Mouse (Mus musculus) neural tube, embryonic 10.5 days (tissue): ENCODE data around the gene Rnf214.
"Not testable (repeated sequence)": the region's sequence is repeated elsewhere in the genome, so short reads cannot be mapped to it uniquely, and the experiment has no call there.

Experiments
- DNase-seq: peaks from one replicate; pipeline ENCODE4 v3.0.0-alpha.2; 2017; ENCODE audit warnings: low spot score; ENCODE audit errors: extremely low spot score

Rnf214 gene

GRCm38 (mm10) chr9:45850528-45851155 lies 56.1 kb downstream of the Rnf214 start:
- DNase-seq, result no peak

DNA sequence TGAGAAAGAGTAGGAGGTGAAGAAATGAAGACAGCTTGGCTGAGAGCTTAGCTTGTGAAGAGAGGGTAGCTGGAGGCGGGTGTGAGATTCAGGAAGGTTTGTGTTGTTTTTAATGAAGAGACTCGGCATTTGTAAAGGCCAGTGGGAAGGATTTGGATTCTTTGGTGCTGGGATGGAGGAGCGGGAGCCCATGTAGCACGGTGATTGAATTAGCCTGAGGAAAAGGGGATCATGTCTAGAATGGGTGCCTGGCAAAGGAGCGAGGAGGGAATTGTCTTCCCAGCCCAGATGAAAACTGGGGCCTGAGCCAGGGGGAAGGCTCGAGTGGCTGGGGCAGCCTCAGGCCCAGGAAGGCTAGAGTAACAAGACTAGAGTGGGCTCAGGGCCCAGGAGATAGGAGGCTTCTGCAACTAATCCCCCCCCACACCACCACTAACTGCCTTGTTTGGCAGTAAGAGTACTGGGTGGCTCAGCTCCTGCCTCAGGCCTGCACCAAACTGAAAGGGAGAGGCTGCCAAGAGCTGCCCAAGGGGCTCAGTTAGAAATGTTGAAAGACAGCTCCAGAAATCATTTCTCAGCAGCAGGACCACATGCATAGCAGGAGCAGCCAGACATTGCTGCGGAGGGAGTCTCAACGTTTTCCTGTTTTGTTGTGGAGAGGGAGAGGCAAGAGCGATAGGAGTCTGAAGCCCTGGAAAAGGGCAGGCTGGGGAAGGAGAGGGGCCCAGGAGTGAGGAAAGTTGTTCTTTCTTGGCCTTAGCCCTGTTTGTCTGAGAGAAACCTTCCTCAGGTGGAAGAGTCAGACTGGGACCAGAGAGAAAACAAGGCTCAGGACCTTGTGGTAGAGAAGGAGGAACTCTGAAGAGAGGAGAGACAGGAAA lies 56.9 kb downstream of the Rnf214 start:
- DNase-seq, result no peak

GRCm38 (mm10) chr9:45846891-45847460 lies 59.7 kb downstream of the Rnf214 start:
- DNase-seq, result no peak

- not testable (repeated sequence) for DNase-seq
Measured at GRCm38 (mm10) chr9:45846176-45846575, 60.5 kb downstream of the Rnf214 start.

DNA sequence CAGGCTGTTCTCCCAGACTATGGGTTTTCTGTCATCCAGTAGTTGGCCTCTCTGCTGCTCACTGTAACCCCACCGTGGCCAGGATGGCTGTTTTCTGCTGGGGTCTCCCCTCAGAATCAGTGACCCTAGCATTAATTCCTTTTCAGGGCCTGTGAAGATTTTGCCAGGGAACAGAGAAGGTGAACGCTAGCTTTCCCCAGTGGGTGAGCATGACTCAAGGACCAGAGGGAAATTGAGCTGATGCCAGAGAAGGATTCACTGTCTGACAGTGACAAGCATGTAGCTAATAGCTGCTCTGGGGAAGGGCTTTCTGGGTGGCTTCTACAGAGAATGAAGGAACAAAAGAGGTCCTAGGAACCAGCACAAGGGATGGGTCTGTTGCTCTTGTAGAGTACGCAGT lies 61.2 kb downstream of the Rnf214 start:
- no peak for DNase-seq

DNA sequence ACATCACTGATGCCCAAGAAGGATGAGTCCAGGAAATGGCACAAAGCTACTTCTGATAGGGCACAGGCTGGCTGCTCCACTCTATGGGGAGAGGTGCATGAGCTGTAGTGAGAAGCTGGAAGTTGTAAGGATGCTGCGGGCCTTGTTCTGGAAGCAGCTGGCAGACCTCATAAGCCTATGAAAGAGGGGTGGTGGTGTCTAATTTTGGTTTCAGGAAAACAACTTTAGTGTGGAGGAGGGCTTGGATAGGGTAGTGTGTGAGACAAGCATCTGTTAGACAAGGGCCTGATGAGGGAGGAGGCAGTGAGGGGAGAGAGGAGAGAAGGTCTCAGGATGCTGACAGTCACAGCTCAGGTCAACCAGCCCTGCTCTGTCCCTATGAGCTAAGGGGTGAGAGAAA lies 62.9 kb downstream of the Rnf214 start:
- no peak for DNase-seq

DNA sequence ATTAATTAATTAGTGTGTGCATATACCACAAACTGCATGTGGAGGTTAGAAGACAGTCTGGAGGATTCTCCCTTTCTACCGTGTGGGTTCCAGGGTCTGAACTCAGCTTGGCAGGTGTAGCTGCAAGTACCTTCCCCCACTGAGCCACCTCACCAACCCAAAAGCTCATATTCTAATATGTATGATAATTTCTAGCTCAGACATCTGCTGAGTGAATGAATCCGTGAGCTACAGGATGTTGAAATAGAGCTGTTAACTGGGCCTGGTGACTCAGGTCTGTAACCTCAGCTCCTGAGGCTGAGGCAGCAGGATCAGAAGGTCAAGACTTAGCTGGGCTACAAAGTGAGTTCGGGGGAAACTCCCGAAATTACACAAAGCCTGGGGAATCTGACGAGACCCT lies 63.7 kb downstream of the Rnf214 start:
- no peak for DNase-seq

DNA sequence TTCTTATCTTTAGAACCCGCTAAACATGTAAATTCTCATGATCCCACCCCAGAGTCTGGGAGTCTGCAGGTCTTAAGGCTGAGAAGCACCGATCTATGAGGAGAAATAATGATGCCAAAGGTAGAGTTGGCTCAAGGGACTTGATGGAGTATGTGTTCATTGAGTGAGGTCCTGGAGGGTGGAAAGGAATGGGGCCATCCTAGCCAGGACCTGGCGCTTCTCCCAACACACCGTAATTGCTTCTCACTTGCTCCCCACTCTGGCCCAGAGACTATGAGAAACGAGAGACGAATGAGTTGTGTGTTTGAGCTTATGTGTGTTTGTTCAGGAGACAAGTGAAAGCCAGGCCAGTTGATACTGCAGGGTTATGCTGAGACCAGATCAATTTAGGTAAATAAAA lies 65.3 kb downstream of the Rnf214 start:
- DNase-seq, result no peak

DNA sequence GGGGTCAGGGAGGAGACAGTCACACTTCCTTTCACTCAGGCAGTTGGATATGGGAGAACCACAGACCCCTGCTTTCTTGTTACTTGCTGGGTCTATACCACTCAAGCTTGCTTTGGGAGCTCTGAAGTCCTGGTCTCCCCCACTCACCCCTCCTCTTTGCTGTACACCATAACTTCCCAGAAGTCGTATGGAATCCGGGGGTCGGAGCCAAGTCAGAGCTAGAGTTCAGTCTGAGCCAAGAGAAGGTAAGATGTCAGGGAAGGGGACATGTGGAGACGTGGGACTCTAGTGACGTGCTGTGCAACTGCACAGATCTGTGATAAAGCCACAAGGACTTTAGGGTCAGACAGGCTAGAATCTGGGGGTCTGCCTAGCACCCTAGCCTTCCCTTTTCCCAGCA lies 66.4 kb downstream of the Rnf214 start:
- no peak for DNase-seq

DNA sequence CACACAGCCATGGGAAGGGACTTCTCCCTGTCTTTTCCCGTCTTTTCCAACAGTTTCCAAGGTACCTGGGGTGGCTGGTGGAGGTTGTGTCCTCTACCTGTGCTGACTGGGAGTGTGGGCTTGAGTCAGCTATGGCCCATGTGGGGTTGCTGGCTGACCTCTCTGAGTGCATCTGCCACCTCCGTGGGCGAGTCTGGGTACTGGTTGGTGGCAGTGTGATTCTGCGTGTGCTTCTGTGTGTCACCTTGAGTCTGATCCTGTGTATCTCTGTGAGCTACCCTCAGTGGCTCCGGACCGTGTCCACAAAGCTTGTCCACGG lies 66.8 kb downstream of the Rnf214 start:
- DNase-seq, result no peak

DNA sequence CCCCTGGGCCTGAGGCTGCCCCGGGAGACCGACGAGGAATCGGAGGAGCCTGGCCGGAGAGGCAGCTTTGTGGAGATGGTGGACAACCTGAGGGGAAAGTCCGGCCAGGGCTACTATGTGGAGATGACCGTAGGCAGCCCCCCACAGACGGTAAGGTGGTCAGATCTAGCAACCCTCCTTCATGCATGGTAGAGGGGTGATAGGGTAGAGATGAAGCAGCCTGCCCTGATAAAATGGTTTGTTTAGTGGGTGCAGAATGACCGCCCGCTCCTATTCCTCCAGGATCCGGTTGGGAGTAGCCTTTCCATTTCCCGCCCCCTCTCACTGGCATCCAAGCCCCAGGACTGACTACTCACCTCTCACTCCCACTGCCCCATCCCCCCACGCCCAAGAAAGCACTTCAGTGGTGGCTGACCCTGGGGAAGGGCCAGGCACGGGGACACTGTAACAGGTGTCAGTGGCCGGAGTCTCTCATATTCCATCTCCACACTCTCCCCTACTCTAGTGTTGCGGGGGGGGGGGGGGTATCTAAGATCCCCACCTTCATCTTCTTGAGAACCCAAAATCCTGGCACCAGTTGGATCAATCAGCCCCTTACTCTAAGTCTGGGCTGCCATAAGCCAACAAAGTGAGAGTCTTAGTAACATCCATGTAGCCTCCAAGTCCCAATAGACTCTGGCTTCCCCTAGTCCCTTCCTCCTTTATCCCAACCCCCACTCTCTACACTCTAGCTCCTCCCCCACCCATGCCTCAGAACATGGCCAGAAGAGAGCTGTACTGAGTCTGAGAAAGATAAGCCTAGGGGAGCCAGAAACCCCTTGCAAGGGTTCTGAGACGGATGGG lies 67.4 kb downstream of the Rnf214 start:
- peak; percentile 15 for DNase-seq

DNA sequence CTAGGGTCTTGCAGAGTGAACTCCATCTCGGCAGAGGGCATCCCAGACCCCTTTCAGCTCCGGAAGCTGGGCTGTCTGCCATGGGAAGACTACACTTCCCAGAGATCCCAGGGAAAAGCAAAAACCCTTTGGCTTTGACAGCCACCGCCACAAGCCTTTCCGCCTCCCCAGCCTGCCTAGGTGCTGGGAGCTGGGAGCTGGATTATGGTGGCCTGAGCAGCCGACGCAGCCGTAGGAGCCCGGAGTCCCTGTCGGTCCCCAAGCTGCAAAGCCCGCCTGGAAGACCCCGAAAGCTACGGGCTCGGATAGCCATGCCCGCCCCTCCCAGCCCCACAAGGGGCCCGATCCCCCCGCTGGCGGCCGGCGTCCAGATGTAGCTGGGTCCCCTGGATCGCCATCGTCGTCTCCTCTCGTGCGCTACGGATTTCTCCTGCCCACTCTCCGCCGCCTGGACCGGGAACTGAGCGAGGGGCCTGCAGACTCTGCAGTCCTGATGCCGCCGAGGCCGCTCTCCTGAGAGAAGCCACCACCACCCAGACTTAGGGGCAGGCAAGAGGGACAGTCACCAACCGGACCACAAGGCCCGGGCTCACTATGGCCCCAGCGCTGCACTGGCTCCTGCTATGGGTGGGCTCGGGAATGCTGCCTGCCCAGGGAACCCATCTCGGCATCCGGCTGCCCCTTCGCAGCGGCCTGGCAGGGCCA lies 68.1 kb downstream of the Rnf214 start, which contains the start of gene Bace1:
TSS of gene Bace1 (plus strand) at position 147 of the 705 bp plus-strand sequence.
- peak; percentile 71 for DNase-seq

DNA sequence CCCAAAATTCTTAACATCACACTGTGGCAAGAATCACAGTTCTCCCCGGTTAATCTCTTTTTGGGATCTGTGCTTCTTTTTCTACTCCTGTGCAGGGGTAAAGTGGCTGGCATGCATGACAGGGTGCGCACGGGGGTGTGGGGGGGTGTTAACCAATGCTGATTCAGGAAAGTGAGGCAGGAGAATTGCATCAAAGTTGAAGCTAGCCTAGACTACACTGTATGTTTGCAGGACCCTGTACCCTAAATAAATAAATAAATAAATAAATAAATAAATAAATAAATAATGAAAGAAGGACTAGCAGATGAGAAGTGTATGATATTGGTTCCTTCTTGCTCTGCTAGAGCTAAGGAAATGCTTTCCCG lies 68.7 kb downstream of the Rnf214 start:
- DNase-seq, result no peak

DNA sequence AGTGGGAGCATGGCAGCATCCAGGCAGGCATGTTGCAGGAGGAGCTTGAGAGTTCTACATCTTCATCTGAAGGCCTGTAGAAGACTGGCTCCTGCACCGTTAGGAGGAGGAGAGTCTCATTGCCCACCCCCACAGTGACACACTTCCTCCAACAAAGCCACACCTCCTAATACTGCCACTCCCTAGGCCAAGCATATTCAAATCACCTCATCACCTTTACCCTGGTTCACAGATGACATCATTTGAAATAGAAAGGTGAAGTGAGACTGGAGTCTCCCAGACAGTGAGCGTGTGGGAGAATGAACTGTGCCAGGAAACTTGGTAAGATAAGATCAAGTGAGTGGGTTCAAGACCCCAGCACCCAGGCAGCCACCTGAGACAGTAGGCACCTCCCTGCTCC lies 73.2 kb downstream of the Rnf214 start:
- no peak for DNase-seq

DNA sequence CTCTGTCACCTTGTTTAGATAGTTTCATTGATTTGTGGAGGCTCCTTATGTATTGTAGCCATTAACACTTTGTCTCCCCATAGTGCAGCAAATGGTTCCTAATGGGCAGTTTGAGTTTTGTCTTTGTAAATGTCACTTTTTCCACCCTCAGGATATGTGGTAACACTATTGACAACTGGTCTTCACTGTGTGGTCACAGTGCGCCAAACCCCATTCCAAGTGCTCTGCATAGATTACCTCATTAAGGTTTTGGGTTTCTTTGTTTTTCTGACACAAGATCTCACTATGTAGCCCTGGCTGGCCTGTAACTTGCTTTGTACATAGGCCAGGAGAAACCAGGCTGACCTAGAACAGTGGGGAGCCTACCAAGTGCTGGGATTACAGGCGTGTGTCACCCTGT lies 73.8 kb downstream of the Rnf214 start:
- DNase-seq, result no peak

DNA sequence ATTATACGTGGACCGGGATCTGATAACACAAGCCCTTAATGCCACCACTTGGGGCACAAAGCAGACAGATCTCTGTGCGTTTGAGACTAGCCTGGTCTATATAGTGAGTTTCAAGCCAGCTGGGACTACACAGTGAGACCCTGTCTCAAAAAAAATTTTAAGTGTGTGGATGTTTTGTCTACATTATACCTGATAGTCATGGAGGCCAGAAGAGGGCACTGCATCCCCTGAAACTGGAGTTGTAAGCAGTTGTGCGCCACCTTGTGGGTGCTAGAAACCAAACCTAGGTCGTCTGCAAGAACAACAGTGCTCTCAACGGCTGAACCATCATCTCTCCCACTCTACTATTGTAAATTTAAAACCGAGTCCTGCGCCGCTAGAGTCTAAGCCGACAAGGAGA lies 77.6 kb downstream of the Rnf214 start:
- peak; percentile 72 for DNase-seq

- DNase-seq, result peak; percentile 90
Measured at GRCm38 (mm10) chr9:45828291-45828963, 78.3 kb downstream of the Rnf214 start, which contains the start of gene Cep164. Gene Cep164 (minus strand): TSS chr9:45828691.

DNA sequence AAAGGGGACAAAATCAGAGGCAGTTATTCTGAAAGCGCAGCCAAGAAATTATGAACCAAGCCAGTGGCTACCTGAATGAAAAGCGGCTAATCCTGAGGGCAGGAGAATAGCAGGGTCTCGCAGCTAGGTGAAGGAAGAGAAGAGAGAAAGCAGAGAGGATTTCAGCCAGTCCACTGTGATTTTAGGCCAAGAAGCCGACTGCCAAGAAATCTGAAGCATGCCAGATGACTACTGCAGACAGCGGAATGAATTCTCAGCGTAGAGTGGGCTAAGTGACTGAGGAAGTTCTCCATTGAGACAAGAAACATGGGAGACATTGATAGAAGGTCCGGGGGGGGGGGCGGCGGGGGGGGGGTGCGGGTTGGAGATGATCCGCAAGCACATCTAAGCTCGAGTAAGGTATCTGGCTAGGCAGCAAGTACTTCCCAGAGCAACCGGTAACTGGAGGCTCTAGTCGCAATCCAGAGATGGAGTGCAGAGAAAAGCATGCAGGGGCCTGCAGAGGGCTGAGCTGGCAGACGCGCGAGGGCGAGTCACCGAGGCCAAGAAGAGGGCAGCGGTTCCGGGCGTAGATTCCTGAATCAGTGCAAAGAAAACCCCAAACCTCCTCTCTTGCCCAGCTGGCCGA lies 78.9 kb downstream of the Rnf214 start:
- DNase-seq, result no peak

GRCm38 (mm10) chr9:45818406-45819011 lies 88.2 kb downstream of the Rnf214 start:
- DNase-seq, result no peak

- no peak for DNase-seq
Measured at GRCm38 (mm10) chr9:45815525-45815924, 91.2 kb downstream of the Rnf214 start.
